Mouse (Mus musculus) cerebellum, adult 9-10 months (tissue): ENCODE results near the gene Mllt6.
"Not testable (repeated sequence)": the region's sequence is repeated elsewhere in the genome, so short reads cannot be mapped to it uniquely, and the experiment has no call there.

Experiments used
- DNase-seq: peaks from one replicate; pipeline ENCODE4 v3.0.0; 2022

The Mllt6 gene

DNA sequence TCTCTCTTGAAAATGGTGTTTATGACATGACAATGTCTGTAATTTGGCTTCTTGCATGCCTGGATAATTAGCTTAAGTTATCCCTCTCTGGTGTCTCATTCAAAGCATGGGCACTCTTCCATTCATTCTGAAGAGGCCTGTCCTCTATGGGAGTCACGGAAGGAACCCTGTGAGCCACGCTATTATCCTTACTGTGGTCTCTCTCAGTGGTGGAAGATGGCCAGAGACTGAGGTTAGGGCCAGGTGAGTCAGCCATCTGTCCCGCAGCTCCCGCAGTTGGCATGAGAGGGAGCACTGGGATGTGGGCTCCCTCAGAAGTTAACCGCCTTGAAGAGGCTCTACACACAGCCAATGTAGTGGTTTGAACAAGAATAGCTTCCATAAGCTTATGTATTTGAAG lies 12.9 kb upstream of the Mllt6 start:
- DNase-seq, result peak; percentile 75

DNA sequence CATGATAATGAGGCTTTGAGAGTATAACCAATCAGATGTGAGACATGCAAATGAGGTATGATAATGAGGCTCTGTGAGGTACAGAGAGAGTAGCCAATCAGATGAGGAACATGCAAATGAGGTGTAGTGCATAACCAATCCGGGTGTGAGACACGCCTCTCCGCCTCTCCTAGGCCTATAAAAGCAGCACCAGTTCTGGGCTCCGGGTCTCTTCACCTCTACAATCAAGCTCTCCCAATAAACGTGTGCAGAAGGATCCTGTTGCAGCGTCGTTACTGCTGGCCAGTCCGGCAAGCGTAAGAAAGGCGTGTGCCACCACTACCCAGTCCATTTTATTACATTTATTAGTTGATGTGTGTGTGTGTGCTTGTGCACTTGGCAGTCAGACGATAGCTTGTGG lies 9.8 kb upstream of the Mllt6 start:
- DNase-seq, result not testable (repeated sequence)

DNA sequence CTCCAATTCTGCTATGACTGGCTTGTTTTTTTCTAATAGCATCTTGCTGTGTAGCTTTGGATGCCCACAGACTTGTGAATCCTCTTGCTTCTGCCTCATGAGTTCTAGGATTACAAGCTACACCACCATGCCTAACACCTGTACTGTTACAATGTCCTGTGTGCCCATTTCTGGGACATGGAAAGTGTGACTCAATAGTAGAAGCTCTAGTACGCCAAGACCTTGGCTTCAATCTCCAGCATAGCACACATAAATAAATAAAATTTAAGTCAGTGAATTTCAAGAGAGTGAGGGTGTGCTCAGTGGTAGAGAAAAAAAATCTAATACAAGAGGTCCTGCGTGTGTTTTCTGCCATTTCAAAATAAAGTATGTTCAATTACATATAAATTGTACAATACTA lies 9.0 kb upstream of the Mllt6 start:
- no peak for DNase-seq

DNA sequence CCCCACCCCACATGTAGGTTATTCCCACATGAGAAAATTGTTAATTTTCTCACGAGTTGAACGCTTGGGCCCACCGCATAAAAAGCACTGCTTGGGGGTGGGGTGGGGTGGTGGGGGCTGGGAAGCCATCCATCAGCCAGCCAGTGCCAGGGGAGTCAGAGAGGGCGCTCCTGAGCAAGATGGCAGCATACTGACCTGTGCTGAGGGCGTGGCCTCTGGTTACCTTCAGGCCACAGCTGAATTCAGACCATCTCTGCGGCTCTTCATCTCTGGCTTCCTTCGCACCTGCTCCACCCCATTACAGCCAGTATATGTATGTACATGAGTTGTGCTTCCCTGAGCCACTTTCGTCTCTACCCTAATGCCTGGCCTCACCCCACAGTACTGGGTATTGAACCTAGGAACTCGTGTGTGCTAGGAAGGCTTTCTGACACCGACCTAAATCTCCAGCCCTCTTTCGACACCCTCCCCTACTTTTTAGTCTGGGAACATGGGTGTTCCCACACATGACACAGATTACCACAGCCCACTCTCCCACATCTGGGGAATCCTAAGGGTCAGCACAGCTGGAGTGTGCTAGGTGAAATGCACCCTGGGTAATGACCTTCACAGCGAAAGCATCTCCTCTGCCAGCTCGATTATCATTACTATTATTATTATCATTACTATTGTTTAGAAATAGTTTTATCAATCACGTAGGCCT lies 6.8 kb upstream of the Mllt6 start:
- DNase-seq, result no peak

DNA sequence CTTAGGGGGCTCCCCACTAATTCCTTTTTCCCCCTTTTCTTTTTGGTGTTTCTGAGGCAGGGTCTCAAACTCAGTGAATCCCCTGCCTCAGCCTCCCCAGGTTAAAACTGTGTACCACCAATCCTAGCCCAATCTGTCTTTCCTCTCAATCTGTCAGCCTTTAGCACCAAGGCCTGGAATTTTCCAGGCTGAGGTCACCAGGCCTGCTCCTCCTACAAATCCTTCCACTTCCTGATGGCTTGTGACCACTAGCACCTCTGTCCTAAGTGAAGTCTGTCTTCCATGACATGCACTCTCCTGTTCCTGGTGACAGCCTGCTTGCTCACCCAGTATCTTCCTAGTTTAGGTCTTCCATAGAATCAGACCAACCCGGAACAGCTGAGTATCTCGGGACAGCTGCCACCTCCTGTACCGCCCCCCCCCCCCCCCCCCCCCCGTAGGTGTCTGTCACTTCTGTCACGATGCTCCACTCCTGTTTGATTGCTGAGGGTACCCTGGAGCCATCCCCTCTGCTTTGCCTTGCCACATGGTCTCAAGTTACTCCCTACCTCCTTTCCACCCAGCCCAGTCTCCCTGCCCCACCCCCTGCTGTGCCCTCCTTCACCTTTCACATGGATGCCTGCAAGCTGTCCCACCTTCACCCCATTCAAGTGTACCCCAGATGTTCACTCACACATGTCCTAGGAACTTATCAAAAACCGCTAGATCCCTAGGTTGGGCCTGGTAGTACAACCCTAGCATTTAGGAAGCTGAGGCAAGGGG lies 5.8 kb upstream of the Mllt6 start:
- DNase-seq, result no peak

DNA sequence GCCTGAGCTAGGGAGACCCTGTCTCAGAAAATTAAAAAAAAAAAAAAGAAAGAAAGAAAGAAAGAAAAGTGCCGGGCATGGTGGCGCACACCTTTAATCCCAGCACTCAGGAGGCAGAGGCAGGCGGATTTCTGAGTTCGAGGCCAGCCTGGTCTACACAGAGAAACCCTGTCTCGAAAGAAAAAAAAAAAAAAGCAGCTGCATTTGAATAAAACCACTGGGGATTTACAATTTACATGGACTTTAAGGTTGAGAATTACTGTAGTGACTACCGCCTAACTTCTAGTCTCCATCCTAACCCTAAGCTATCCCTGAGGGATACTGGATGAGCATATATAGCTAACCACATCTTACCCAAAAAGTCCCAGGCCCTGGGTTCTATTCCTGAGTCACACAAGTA lies 5.2 kb upstream of the Mllt6 start:
- not testable (repeated sequence) for DNase-seq

DNA sequence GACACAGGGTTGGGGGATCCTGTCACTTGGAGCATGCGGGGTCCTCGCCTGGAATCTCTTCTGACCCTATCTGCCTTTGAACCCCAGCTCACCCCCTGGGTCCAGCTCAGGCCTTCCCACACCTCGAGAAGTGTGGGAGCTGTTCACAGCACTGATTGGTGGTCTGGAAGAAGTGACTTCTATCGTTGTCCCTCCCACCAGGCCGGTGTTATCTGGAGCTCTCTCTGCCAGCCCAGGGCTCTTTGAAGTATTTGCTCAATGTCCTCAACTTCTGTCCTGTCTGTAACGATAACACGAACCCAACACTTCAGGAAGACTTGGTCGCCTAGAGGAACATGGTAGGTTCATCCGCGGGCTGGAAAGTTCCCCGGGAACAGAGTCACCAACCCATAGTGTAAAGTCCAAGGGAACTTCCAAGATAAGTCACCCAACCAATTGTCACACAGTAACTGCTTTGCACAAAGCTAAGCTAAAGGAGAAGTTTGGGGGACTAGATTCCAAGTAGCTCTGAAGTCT lies 4.4 kb upstream of the Mllt6 start:
- DNase-seq, result no peak

DNA sequence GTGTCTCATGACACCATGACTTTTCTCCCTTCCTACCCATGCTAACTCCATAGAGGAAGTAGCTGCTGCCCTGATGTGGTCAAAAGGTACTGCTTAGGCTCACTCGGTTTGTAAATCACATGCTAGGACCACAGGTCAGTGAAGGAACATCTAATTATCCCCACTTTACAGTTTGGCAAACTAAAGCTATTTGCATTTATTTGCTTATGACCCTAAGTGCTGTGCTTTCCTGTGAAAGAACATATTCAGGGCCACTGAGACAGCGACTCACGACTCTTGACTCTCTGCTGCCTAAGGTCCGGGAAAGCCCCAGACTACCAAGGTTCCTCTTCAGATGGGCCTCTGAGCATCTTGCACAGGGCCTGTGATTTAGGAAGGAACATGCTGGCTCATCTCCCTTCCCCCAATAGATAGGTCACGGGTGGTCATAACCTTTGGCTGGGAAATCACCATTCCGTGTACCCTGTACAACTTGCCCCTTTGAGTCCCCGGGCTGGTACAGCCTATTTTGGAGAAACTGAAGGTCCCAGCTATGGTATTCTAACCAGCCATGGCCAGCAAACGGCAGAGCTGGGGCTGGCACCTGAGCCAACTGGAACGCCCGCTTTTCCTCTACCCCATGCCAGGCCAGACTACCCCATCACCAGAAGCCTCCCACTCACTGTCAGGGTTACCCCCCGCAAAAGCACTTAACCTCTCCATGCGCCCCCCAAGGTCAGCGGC lies 3.8 kb upstream of the Mllt6 start:
- DNase-seq, result no peak

DNA sequence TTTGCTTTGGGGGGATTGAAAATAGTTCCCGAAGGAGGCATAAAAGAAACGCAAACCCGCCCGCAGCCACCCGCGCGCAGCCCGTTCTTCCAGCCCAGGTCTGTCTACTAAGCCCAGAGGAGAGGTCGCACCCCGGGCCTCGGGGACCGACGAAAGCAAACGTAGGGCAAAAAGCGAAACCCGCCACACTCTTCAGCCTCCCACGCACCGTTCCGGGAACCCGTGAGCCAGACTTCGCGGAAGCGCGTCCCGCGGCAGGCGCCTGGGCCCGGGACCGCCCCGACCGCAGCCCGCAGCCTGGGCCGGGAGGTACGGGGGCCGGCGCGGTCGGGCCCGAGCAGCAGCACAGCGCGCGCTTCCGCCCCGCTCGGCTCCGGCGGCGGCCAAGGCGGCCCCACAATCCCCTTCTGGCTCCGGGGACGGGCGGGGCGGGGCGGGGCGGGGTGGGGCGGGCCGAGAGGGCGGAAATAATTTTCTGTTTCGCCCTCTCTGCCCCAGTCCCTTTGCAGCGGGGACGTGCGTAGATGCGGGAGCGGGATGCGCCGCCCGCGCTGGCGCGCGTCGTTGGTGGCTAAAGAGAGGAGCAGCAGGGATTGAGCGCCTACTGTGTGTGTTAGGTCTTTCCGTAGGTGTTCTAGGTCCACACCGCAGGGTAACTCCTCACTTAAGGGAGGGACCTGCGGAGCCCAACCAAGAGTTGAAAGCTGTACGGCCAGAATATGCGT lies 3.1 kb upstream of the Mllt6 start:
- DNase-seq, result peak; percentile 83

DNA sequence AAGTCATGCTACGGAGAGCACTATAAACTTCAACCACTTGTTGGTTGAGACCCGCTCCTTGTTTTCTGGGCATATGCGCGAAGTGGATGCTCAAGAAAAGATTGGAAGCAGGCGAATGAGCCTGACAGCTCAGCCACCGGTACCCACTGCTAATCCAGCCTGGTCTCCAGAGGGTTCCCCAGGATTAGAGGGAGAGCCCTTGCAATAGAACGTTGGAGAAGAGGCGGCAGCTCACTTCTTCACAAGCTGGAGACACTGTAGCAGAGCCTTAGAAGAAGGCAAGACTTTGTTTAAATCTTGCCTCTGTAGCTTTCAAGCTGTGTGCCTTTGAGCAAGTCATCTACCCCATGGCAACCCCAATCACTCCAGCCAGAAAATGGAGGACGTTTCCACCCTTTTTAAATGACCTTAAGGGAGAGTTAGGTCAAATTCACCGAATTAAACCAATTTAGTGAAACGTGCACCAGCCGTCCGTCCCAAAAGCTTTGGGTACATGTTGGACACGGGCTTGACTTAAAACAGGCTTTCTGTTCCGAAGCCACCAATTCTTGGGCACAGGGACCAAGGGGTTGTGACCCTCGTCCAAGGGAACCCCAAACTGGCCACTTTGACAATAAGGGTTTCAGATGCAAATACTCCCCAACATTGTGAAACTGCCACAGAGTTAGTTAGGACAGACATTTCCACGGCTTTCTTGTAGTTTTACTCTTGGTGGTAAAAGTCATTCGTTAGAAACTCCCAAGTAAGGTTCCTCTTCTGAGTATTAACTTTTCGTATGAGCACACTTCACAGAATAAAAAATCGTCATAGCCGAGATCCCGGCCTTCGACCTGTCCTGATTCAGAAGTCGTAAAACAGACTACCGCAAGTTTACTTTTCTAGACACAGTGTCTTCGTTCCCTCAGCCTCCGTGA lies 2.2 kb upstream of the Mllt6 start:
- no peak for DNase-seq

DNA sequence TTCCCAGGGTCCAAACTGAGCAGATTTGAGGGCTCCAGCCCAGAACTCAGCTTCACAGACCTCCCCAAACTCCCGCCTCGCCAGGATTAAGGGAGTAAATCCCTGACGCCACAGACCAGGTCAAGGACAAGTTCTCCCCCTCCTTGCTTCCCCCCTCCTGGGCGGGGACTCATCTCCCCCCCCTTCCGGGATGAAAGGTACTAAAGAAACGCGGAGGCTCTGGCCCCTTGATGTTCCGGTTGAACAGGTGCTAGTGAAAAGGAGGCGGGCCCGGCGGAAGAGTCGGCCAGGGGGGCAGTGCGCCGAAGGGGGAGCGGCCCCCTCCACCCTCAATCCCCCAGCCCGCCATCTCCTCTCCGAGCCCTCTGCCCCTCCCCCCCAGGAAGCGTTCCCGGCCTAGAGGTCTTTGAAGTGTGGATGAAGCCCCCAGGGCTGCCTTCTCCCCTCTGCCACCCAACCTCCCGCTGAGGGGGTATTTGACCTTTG lies 1.5 kb upstream of the Mllt6 start:
- peak; percentile 74 for DNase-seq

DNA sequence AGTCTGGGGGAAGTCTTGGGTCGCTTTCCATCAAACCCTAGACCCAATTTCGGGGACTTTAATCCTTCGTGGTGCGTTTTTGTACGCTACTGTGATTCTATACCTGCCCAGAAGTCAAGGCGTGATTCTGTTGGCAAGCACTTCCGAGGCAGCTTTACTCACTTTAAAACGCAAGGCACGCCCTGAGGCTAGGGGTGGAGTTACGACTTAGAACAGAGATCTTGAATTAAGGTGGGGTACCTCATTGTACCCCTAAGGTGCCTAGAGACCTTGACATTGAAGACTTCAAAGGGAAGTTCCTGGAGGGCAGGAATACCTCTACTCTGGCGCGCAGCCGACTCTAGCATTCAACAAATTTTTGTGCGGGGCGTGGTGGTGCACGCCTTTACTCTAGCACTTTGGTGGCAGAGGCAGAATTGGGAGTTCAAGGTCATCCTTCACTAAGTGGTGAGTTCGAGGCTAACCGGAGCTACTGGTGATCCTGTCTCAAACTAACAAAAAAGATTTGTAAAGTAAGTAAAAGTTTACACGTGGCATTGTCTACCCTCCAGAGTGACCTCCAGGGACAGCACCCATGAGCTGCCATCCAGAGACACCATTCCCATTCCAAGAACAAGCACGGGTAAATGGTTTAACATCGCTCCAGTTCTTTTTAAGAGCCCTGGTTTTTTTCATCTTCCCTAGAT lies 864 bp upstream of the Mllt6 start:
- DNase-seq, result peak; percentile 80

DNA sequence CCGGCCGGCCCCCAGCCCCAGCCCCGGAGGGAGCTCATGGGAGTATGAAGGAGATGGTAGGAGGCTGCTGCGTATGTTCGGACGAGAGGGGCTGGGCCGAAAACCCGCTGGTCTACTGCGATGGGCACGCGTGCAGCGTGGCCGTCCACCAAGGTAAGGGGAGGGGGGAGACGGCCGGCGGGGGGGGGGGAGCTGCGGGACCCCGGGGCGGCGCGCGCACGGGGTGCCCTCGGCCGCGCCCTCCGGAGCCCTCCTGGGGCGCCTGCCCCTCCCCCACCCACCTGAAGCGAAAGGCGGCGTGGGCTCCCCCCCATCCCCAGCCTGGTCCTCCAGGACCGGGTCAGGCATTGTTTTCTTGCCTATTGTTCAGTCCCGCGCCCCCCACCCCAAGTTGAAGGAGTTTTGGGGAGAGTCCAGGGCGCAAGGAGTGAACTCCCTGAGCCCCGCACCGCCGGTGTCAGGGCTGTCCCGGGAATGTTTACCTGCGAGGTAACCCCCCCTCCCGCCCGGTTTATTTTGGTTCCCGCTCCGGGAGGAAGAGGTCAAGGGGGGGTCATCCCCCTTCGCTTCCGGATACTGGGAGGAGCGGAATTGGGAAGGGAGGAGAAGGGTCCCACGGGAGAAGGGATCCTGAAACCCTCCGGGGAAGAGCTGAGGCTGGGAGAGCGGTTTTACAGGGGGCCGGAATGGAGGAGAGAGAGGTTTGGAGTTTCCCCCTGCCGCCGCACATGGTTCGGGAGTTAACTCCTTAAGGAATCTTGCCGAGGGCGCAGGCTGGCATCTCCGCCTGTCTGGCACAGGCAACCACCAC lies 519 bp downstream of the Mllt6 start:
- DNase-seq, result peak; percentile 69

DNA sequence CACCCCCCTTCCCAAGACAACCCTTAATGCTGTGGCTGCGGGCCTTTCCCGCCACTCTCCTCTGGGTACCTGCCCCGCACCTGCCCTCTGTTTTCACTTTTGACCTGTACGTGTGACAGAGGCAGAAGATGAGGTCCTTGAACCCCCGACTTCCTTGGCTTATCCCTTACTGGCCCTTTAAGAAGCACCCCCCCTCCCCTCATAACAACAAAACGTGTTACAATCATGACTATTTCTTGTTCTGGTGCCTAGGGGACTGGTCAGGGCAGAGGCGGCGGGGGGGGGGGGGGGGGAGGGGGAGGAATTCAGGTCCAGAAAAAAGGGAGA lies 1.1 kb downstream of the Mllt6 start:
- no peak for DNase-seq

DNA sequence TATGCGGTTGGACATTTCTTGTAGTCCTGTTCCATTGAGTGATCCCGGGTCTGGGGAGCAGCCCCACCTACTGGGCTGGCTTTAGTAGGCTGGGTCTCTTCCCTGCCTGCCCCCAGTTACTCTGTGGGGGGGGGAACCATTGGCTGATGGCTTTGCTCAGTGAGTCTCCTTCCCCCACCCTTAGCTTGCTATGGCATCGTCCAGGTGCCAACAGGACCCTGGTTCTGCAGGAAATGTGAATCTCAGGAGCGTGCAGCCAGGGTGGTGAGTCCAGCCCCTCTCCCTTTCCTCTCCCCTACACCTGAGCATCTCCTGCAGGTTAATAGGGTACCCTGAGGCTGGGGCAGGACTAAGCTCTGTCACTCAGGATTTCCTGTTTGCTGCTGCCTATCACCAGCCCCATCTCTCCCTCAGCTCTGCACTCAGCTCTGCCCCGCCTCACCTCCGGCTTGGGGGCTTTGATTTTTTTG lies 1.6 kb downstream of the Mllt6 start:
- no peak for DNase-seq

DNA sequence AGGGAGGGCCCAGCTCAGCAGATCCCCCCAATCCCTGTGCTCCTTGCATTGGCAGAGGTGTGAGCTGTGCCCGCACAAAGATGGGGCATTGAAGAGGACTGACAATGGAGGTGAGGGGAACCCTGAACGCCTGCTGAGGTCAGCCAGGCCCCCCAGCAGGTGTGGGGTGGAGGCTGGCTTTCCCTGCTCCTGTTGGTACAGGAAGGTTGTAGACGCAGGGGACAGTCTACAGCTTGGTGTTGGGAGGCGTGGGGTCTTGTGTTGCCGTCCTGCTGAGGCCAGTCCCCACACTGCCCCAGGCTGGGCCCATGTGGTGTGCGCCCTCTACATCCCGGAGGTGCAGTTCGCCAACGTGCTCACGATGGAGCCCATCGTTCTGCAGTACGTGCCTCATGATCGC lies 2.2 kb downstream of the Mllt6 start:
- no peak for DNase-seq

DNA sequence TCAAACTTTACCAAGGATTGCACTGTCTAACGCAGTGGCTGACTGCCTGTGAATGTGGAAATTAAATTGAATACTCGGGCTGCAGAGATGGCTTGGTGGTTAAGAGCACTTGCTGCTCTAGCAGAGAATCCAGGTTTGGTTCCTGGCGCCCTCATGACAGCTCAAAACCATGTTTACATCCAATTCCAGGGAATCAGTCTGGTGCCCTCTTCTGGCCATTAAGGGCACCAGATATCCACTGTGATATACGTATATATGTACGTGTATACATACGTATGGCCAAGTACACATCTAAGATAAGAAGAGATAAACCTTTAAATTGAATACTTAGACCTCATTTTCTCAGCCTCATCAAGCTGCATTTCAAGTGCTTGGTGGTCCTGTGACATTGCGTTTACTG lies 3.0 kb downstream of the Mllt6 start:
- DNase-seq, result no peak

DNA sequence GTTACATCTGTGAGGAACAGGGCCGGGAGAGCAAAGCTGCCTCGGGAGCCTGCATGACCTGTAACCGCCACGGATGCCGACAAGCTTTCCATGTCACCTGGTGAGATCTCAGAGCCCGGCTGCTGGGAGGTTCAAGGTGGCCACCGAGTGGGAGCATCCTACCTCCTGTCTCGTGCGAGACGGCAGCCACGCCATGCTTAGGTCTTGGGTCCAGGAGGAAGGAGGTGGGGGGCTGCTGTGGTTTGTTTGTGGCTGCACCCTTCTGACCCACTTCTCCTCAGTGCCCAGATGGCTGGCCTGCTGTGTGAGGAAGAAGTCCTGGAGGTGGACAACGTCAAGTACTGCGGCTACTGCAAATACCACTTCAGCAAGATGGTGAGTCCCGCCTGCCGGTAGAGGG lies 3.6 kb downstream of the Mllt6 start:
- DNase-seq, result no peak

DNA sequence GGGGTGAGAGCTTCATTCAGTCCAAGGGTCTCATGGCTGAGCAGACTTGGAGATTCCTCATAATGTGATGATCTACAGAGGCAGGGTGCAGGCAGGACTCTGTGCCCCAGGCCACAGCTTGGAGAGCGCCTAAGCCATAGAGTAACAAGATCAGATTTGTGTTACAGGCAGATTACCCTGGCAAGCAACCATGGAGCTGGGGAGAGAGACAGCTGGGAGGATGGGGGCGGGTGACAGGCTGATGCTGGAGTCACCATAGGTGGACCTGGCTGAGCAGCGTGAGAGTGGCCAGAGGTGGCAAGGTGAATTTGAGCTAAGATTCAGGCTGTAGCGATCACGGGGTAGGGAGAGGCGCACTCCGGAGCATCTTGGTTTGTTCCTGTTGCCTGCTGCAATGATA lies 4.9 kb downstream of the Mllt6 start:
- DNase-seq, result no peak

DNA sequence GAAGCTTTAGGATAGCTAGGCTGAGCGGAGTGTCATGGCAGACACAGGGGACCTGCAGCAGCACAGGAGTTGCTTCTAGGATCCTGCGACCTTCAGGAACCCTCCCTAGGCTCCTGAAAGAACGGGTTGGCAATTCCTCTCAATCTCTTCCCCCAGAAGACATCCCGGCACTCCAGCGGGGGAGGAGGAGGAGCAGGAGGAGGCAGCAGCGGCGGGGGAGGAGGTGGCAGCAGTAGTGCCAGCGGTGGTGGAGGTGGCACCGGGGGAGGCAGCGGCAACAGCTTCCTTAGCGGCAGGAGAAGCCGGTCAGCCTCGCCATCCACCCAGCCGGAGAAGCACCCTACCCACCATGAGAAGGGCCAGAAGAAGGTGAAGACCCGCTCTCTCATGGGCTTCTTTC lies 6.1 kb downstream of the Mllt6 start:
- no peak for DNase-seq
